Mouse (Mus musculus) cortical plate, adult 2 months (tissue): ENCODE measurements around the gene Vmn1r231.

Experiments used
- CTCF ChIP-seq: fragments of 200-500 bp; IDR thresholded peaks from 2 replicates; pipeline ENCODE4 v1.5.1; 2011; ENCODE audit warnings: mild to moderate bottlenecking, control low read depth, low read length; ENCODE audit not compliant: insufficient read depth; ENCODE audit errors: extremely low read depth
- POLR2A ChIP-seq: fragments of 200-500 bp; IDR thresholded peaks from 2 replicates; pipeline ENCODE4 v1.6.1; 2011; ENCODE audit warnings: mild to moderate bottlenecking, low read length, control low read depth; ENCODE audit not compliant: insufficient read depth; ENCODE audit errors: extremely low read depth

DNA sequence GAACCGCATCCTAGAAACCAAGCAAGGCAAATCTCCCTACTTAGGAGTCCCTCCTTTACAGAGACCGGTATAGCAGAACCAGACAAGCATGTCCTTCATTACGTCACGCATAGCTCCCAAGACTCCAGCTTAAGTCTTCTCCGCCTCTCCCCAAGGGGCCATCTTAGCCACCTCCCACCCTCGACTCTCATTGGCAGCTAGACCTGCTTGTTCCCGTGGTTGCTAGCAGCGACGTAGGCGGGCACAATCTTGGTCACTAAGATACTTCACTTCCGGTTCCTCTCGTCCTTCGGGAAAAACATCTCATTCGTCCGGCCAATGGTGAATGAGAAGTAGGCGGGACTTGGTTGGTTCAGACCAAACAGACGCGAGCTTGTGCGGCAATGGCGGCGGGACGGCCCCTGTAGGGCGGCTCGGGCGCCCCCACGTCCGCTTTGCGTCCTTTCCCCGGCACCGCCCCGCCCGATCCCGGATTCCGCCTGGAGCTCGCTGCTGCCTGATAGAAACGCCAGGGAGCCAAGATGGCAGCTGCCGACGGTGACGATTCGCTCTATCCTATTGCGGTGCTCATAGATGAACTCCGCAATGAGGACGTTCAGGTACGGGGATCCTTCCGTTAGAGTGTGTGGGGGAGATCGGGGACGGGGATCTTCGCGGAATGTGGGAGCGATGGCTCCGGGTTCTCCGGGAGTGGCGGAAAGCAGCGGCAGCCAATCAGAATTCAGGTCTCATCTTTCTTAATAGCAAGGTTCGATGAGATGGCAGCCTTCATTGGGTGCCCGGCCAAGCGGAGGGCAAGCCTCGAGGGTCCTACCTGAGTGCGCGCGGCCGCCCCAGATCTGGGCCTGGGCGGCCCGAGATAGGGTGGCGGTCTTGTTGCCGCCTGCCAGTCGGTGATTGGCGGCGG lies 40.3 kb upstream of the Vmn1r231 start, which contains the start of gene Ppp2r1a:
- peak; percentile 86 for TF ChIP-seq POLR2A
- TF ChIP-seq CTCF = no peak
